Mouse (Mus musculus): ENCODE measurements at regions not wholly inside any gene's neighbourhood (a gene's known extent, or its start where the extent isn't known, plus 50 kb on each side); places are given as distances from the start of the nearest gene placed in this dataset.
"Not testable (repeated sequence)": the region's sequence is repeated elsewhere in the genome, so short reads cannot be mapped to it uniquely, and the experiment has no call there.

- H3K4me1 ChIP-seq (ENCODE audit: control insufficient read depth, insufficient read depth, low read length); H3K27ac ChIP-seq (ENCODE audit: insufficient read depth, low read depth, low read length); H3K4me3 ChIP-seq (ENCODE audit: insufficient read depth, low read depth, low read length): not testable (repeated sequence)
- 40% methylated on average over 5 of the region's 5 CpGs for whole genome bisulfite sequencing
Measured at GRCm38 (mm10) chr12:117327086-117327485, 189.2 kb upstream of the Rapgef5 start.

- no peak overlapping the region for H3K27ac ChIP-seq (ENCODE audit: insufficient read depth, low read depth, low read length)
- TF ChIP-seq POLR2A (IDR thresholded peaks at IDR 0.05; ENCODE audit: insufficient read depth, low read depth, low read length): no peak
- no peak overlapping the region for H3K4me3 ChIP-seq (ENCODE audit: insufficient read depth, low read depth, low read length)
- H3K4me1 ChIP-seq (ENCODE audit: control insufficient read depth, insufficient read depth, low read length): no peaks in the 10 kb centered on the region
Measured at GRCm38 (mm10) chr12:117330418-117330817, 185.9 kb upstream of the Rapgef5 start.

- no peaks in the 10 kb centered on the region for H3K4me1 ChIP-seq (ENCODE audit: control insufficient read depth, insufficient read depth, low read length)
- H3K27ac ChIP-seq (ENCODE audit: insufficient read depth, low read depth, low read length): no peak overlapping the region
- WGBS: 76% methylated on average over 4 of the region's 4 CpGs
- no peak overlapping the region for H3K4me3 ChIP-seq (ENCODE audit: insufficient read depth, low read depth, low read length)
- TF ChIP-seq CTCF (IDR thresholded peaks at IDR 0.05; ENCODE audit: insufficient read depth, low read depth, low read length) (no peak), POLR2A (IDR thresholded peaks at IDR 0.05; ENCODE audit: insufficient read depth, low read depth, low read length) (no peak)
Measured at GRCm38 (mm10) chr12:117336856-117337255, 179.4 kb upstream of the Rapgef5 start.

GRCm38 (mm10) chr12:117342321-117342720, 174.0 kb upstream of the Rapgef5 start:
- no peak for TF ChIP-seq POLR2A (IDR thresholded peaks at IDR 0.05; ENCODE audit: insufficient read depth, low read depth, low read length)
- peaks cover 17% of the 10 kb centered on the region for H3K4me1 ChIP-seq (ENCODE audit: control insufficient read depth, insufficient read depth, low read length)
- no peak overlapping the region for H3K27ac ChIP-seq (ENCODE audit: insufficient read depth, low read depth, low read length)
- no peak overlapping the region for H3K4me3 ChIP-seq (ENCODE audit: insufficient read depth, low read depth, low read length)
- WGBS: 74% methylated on average over 6 of the region's 6 CpGs

GRCm38 (mm10) chr12:117343121-117343520, 173.2 kb upstream of the Rapgef5 start:
- TF ChIP-seq POLR2A (IDR thresholded peaks at IDR 0.05; ENCODE audit: insufficient read depth, low read depth, low read length): no peak
- no peak for TF ChIP-seq CTCF (IDR thresholded peaks at IDR 0.05; ENCODE audit: insufficient read depth, low read depth, low read length)
- WGBS: 95% methylated on average over 3 of the region's 3 CpGs
- peaks cover 17% of the 10 kb centered on the region for H3K4me1 ChIP-seq (ENCODE audit: control insufficient read depth, insufficient read depth, low read length)
- H3K27ac ChIP-seq (ENCODE audit: insufficient read depth, low read depth, low read length): no peak overlapping the region
- no peak overlapping the region for H3K4me3 ChIP-seq (ENCODE audit: insufficient read depth, low read depth, low read length)

GRCm38 (mm10) chr12:117343605-117344004, 172.7 kb upstream of the Rapgef5 start:
- not testable (repeated sequence) for H3K4me3 ChIP-seq (ENCODE audit: insufficient read depth, low read depth, low read length); H3K27ac ChIP-seq (ENCODE audit: insufficient read depth, low read depth, low read length)
- H3K4me1 ChIP-seq (ENCODE audit: control insufficient read depth, insufficient read depth, low read length): peaks cover 17% of the 10 kb centered on the region
- 90% methylated on average over 5 of the region's 5 CpGs for WGBS

- peak overlapping the region; percentile 10 for H3K27ac ChIP-seq (ENCODE audit: insufficient read depth, low read depth, low read length)
Measured at GRCm38 (mm10) chr12:117344266-117345087, 171.8 kb upstream of the Rapgef5 start.

GRCm38 (mm10) chr12:117345088-117345977, 170.9 kb upstream of the Rapgef5 start:
- peak overlapping the region; percentile 21; the same call in 1 of the 2 replicates for H3K4me3 ChIP-seq (ENCODE audit: insufficient read depth, low read depth, low read length)
- WGBS: 19% methylated on average over 20 of the region's 20 CpGs
- 0 out of 2 replicates have a peak, but pooled peaks have one; percentile 17 for TF ChIP-seq CTCF (IDR thresholded peaks at IDR 0.05; ENCODE audit: insufficient read depth, low read depth, low read length)
- TF ChIP-seq POLR2A (IDR thresholded peaks at IDR 0.05; ENCODE audit: insufficient read depth, low read depth, low read length): no peak
- peaks cover 17% of the 10 kb centered on the region for H3K4me1 ChIP-seq (ENCODE audit: control insufficient read depth, insufficient read depth, low read length)
- H3K27ac ChIP-seq (ENCODE audit: insufficient read depth, low read depth, low read length): peak overlapping the region; percentile 10

More at GRCm38 (mm10) chr12:117344266-117345087, 171.8 kb upstream of the Rapgef5 start:
- TF ChIP-seq CTCF (IDR thresholded peaks at IDR 0.05; ENCODE audit: insufficient read depth, low read depth, low read length): no peak
- no peak for TF ChIP-seq POLR2A (IDR thresholded peaks at IDR 0.05; ENCODE audit: insufficient read depth, low read depth, low read length)
- WGBS: 57% methylated on average over 11 of the region's 11 CpGs
- H3K4me3 ChIP-seq (ENCODE audit: insufficient read depth, low read depth, low read length): no peak overlapping the region
- H3K4me1 ChIP-seq (ENCODE audit: control insufficient read depth, insufficient read depth, low read length): peaks cover 17% of the 10 kb centered on the region

GRCm38 (mm10) chr12:117346091-117346490, 170.2 kb upstream of the Rapgef5 start:
- no peak overlapping the region for H3K27ac ChIP-seq (ENCODE audit: insufficient read depth, low read depth, low read length)

More at GRCm38 (mm10) chr12:117346091-117346490, 170.2 kb upstream of the Rapgef5 start:
- TF ChIP-seq POLR2A (IDR thresholded peaks at IDR 0.05; ENCODE audit: insufficient read depth, low read depth, low read length): no peak
- no peak for TF ChIP-seq CTCF (IDR thresholded peaks at IDR 0.05; ENCODE audit: insufficient read depth, low read depth, low read length)
- Histone ChIP-seq H3K4me3 (ENCODE audit: insufficient read depth, low read depth, low read length) (no peak overlapping the region), H3K4me1 (ENCODE audit: control insufficient read depth, insufficient read depth, low read length) (peaks cover 17% of the 10 kb centered on the region)
- 91% methylated on average over 2 of the region's 2 CpGs for WGBS
